Mouse (Mus musculus) adrenal gland (tissue): ENCODE data around the gene Il27.

Source experiments
- intact Hi-C: fragments of 180-260 bp; cut with DNase I; formaldehyde crosslinking; loops from one replicate; pipeline ENCODE4 v1.15.1; 2025

The Il27 gene

GRCm38 (mm10) chr7:126607064-126607463 is 12.3 kb upstream of the Il27 start:
- intact Hi-C loops: no loop called here

GRCm38 (mm10) chr7:126606611-126607010 is 11.9 kb upstream of the Il27 start:
- intact Hi-C loops: no loop called here

- intact Hi-C loops: no loop called here
Observed at GRCm38 (mm10) chr7:126602650-126603049, 7.9 kb upstream of the Il27 start.

- intact Hi-C loops: no loop called here
Observed at GRCm38 (mm10) chr7:126601896-126602295, 7.2 kb upstream of the Il27 start.

- intact Hi-C loops: no loop called here
Observed at GRCm38 (mm10) chr7:126598919-126599318, 4.2 kb upstream of the Il27 start.

GRCm38 (mm10) chr7:126596414-126596813 is 1.7 kb upstream of the Il27 start:
- intact Hi-C loops: no loop called here

GRCm38 (mm10) chr7:126595890-126596289 is 1.1 kb upstream of the Il27 start:
- intact Hi-C loops: no loop called here

- intact Hi-C loops: no loop called here
Observed at GRCm38 (mm10) chr7:126587779-126588178, 7.0 kb downstream of the Il27 start.

GRCm38 (mm10) chr7:126586839-126587238 is 7.9 kb downstream of the Il27 start:
- intact Hi-C loops: no loop called here

- intact Hi-C loops: no loop called here
Observed at GRCm38 (mm10) chr7:126585717-126586116, 9.0 kb downstream of the Il27 start, which contains the start of gene Cln3. Cln3 (minus strand) TSS chr7:126585817.

GRCm38 (mm10) chr7:126584506-126584977 is 10.2 kb downstream of the Il27 start, which contains the start of gene Apobr:
Apobr (plus strand) TSS chr7:126584942.
- intact Hi-C loops: loop anchor here (5.0 kb wide), 1 partner anchor 113 kb away; the partner anchor contains the start of genes Bola2 and Slx1b

GRCm38 (mm10) chr7:126583761-126584160 is 11.0 kb downstream of the Il27 start:
- intact Hi-C loops: loop anchor here (5.0 kb wide), 1 partner anchor 114 kb away; the partner anchor contains the start of genes Bola2 and Slx1b

GRCm38 (mm10) chr7:126583251-126583709 is 11.5 kb downstream of the Il27 start:
- intact Hi-C loops: loop anchor here (5.0 kb wide), 1 partner anchor 114 kb away; the partner anchor contains the start of genes Bola2 and Slx1b

GRCm38 (mm10) chr7:126582759-126583158 is 12.0 kb downstream of the Il27 start:
- intact Hi-C loops: loop anchor here (5.0 kb wide), 1 partner anchor 115 kb away; the partner anchor contains the start of genes Bola2 and Slx1b

- intact Hi-C loops: loop anchor here (5.0 kb wide), 1 partner anchor 116 kb away; the partner anchor contains the start of genes Bola2 and Slx1b
Observed at GRCm38 (mm10) chr7:126581661-126582060, 13.1 kb downstream of the Il27 start.

GRCm38 (mm10) chr7:126579172-126579571 is 15.6 kb downstream of the Il27 start:
- intact Hi-C loops: loop anchor here (2.0 kb wide), 1 partner anchor 60 kb away; no protein-coding TSS in a partner anchor

- intact Hi-C loops: no loop called here
Observed at GRCm38 (mm10) chr7:126576946-126577345, 17.8 kb downstream of the Il27 start.

GRCm38 (mm10) chr7:126566094-126566765 is 28.5 kb downstream of the Il27 start, which contains the start of gene Eif3c:
Eif3c (minus strand) TSS chr7:126566411.
- intact Hi-C loops: no loop called here

GRCm38 (mm10) chr7:126565693-126566092 is 29.0 kb downstream of the Il27 start:
- intact Hi-C loops: no loop called here

GRCm38 (mm10) chr7:126556635-126557034 is 38.1 kb downstream of the Il27 start:
- intact Hi-C loops: loop anchor here (5.0 kb wide), 1 partner anchor 64 kb away; no protein-coding TSS in a partner anchor

- intact Hi-C loops: loop anchor here (5.0 kb wide), 1 partner anchor 62 kb away; no protein-coding TSS in a partner anchor
Observed at GRCm38 (mm10) chr7:126554796-126555195, 39.9 kb downstream of the Il27 start.

GRCm38 (mm10) chr7:126545631-126546030 is 49.1 kb downstream of the Il27 start:
- intact Hi-C loops: no loop called here
